Mouse (Mus musculus) embryonic facial prominence, embryonic 15.5 days (tissue): ENCODE measurements around the gene Tmem196. TPM values are rescaled to one million over a fixed set of nuclear protein-coding genes. Genes with fewer than 3 reads are reported as not detected.

Source experiments
- ATAC-seq: fragments of 200-750 bp; cut with Nextera tagmentation; 2 replicates; pipeline ENCODE4 v1.8.0; 2017; ENCODE audit warnings: low read depth, moderate TSS enrichment; ENCODE audit not compliant: insufficient number of reproducible peaks, low FRiP score, low TSS enrichment
- H3K27ac ChIP-seq: fragments of 300-500 bp; sonication (generic); replicated peaks from 2 replicates; pipeline ENCODE4 v1.5.1; 2015; ENCODE audit warnings: mild to moderate bottlenecking, inconsistent platforms
- H3K27me3 ChIP-seq: fragments of 300-500 bp; sonication (generic); 2 replicates; pipeline ENCODE4 v1.6.1; 2015; ENCODE audit warnings: inconsistent platforms
- H3K36me3 ChIP-seq: fragments of 300-500 bp; sonication (generic); 2 replicates; pipeline ENCODE4 v1.6.1; 2015; ENCODE audit warnings: mild to moderate bottlenecking, inconsistent platforms
- H3K4me1 ChIP-seq: fragments of 300-500 bp; sonication (generic); 2 replicates; pipeline ENCODE4 v1.6.1; 2015; ENCODE audit warnings: inconsistent platforms
- H3K4me2 ChIP-seq: fragments of 300-500 bp; sonication (generic); replicated peaks from 2 replicates; pipeline ENCODE4 v1.6.1; 2015; ENCODE audit warnings: mild to moderate bottlenecking, inconsistent platforms
- H3K4me3 ChIP-seq: fragments of 300-500 bp; sonication (generic); replicated peaks from 2 replicates; pipeline ENCODE4 v1.5.1; 2015; ENCODE audit warnings: mild to moderate bottlenecking, inconsistent platforms
- H3K9ac ChIP-seq: fragments of 300-500 bp; sonication (generic); 2 replicates; pipeline ENCODE4 v1.6.1; 2015; ENCODE audit warnings: inconsistent platforms
- H3K9me3 ChIP-seq: fragments of 300-500 bp; sonication (generic); replicated peaks from 2 replicates; pipeline ENCODE4 v1.6.1; 2016; ENCODE audit warnings: inconsistent platforms
- WGBS: fragments of 180-500 bp; shearing (Covaris S2); methylation state at CpG from one replicate; pipeline ENCODE4 v1.1.7; 2015; 5-methylcytosine and 5-hydroxymethylcytosine counted together
- polyA plus RNA-seq: library from polyadenylated mRNA; unstranded; fragments of >200 nt; fragmentation: Nextera tagmentation; extraction: Ambion mirVana; gene quantifications from 2 replicates; pipeline ENCODE4 v1.2.1, GENCODE M21; 2015

Gene Tmem196
- 1.2 and 1.3 TPM in 2 replicates for polyA plus RNA-seq

GRCm38 (mm10) chr12:119945589-119946310 lies at the start of gene Tmem196:
Gene Tmem196 (plus strand): TSS chr12:119945822.
- 3% methylated on average over 25 of the region's 25 CpGs for WGBS
- peaks cover 13% of the 10 kb centered on the region; the same call in 1 of the 2 replicates for H3K27me3 ChIP-seq
- peak within 1 kb of the TSS; percentile 6; the same call in 1 of the 2 replicates for H3K9ac ChIP-seq
- no peak for ATAC-seq
- no peaks in the 10 kb centered on the region for H3K36me3 ChIP-seq
- H3K4me1 ChIP-seq, result 0 out of 2 replicates have a peak, but pooled peaks cover 7% of the 10 kb centered on the region
- no peaks in the 10 kb centered on the region for H3K9me3 ChIP-seq
- H3K4me2 ChIP-seq, result peak within 1 kb of the TSS; percentile 73
- H3K4me3 ChIP-seq, result peak within 1 kb of the TSS; percentile 43
- no peak within 1 kb of the TSS for H3K27ac ChIP-seq

DNA sequence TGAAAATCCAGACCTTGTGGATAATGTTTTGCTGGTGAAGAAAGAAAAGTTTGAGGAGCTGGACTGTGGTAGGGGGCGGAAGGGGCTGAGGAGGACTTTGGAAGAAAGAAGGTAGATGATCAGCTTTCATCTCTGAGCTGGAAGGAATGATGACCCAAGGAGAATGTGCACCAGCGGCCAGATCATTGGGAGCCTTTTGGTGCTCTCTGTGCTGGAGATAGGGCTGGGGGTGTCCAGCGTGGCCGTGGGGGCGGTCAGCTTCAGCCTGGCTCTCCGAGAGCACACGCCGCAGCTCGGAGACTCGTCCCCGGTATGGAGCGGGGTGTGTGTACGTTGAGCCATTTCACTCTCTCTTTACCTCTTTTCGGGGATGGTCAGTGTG lies 680 bp downstream of the Tmem196 start:
- Histone ChIP-seq H3K9ac (0 out of 2 replicates have a peak overlapping the region, but pooled peaks have one; percentile 6), H3K4me2 (peak overlapping the region; percentile 73), H3K36me3 (no peaks in the 10 kb centered on the region), H3K27ac (no peak overlapping the region), H3K9me3 (no peaks in the 10 kb centered on the region), H3K4me3 (peak overlapping the region; percentile 43), H3K27me3 (peaks cover 13% of the 10 kb centered on the region; the same call in 1 of the 2 replicates), H3K4me1 (0 out of 2 replicates have a peak, but pooled peaks cover 7% of the 10 kb centered on the region)
- 4% methylated on average over 14 of the region's 14 CpGs for whole genome bisulfite sequencing
- ATAC-seq, result no peak

DNA sequence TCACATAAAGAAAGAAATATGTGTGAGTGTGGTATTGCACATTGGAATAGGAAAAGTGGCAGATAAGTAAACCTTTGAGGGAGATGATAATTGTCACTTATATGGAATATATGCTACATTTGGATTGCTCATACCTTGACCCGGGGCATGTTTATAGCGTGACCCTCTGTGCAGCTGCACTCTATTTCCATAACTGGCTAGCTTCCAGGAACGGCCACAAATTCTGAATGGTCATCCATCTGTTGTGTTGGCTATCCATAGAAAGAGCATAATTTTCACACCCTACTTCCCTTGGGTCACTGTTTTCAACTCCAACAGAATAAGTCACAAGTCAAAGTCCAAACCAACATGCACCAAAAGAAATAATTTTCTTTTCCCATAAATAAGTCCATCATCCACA lies 11.4 kb downstream of the Tmem196 start:
- Histone ChIP-seq H3K27me3 (no peaks in the 10 kb centered on the region), H3K9ac (no peak overlapping the region), H3K27ac (no peak overlapping the region), H3K36me3 (no peaks in the 10 kb centered on the region), H3K4me1 (no peaks in the 10 kb centered on the region), H3K9me3 (no peaks in the 10 kb centered on the region), H3K4me2 (no peak overlapping the region), H3K4me3 (no peak overlapping the region)
- WGBS, result 73% methylated on average over 3 of the region's 3 CpGs
- ATAC-seq, result no peak

DNA sequence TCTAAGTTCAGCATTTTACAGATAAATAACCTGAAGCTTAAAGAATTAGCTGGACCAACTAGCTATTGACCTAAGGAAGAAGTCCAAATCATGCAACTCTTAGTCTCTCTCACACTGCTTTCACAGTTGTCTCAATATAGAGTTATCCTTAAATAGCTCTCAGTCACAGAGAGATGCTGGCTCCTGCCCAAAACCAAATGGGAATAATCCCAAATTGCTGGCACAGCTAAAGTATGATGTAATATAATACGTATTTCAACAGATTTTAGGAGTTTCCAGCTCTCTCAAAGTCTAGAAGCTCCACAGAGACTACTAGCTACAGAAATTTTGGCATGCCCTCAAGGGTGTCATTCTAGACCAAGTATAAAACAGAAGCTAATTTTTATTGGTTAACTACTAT lies 15.1 kb downstream of the Tmem196 start:
- H3K4me3 ChIP-seq, result no peak overlapping the region
- no peak overlapping the region for H3K4me2 ChIP-seq

GRCm38 (mm10) chr12:119965373-119965772 lies 19.8 kb downstream of the Tmem196 start:
- no peak for ATAC-seq
- Histone ChIP-seq H3K4me2 (no peak overlapping the region), H3K4me3 (no peak overlapping the region), H3K36me3 (no peaks in the 10 kb centered on the region), H3K9me3 (no peaks in the 10 kb centered on the region), H3K4me1 (no peaks in the 10 kb centered on the region), H3K9ac (no peak overlapping the region), H3K27ac (no peak overlapping the region), H3K27me3 (no peaks in the 10 kb centered on the region)

More for the DNA sequence above, 15.1 kb downstream of the Tmem196 start:
- no peak overlapping the region for H3K9ac ChIP-seq
- no peaks in the 10 kb centered on the region for H3K4me1 ChIP-seq
- 24% methylated on average over 1 of the region's 1 CpGs for WGBS
- no peak for ATAC-seq
- H3K27me3 ChIP-seq, result no peaks in the 10 kb centered on the region
- H3K27ac ChIP-seq, result no peak overlapping the region
- no peaks in the 10 kb centered on the region for H3K9me3 ChIP-seq
- H3K36me3 ChIP-seq, result no peaks in the 10 kb centered on the region

DNA sequence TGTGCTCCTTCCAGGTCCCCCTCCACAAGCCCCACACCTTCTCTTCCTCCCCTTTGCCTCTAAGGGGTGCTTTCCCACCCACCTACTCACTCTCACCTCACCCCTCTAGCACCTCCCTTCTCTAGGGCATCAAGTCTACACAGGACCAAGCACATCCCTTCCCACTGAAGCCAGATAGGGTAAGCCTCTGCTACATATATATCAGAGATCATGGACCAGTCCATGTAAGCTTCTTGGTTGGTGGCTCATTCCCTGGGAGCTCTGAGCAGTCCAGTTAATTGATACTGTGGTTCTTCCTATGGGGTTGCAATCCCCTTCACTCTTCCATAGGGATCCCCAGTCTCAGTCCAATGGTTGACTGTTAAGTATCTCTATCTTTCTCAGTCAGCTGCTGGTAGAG lies 24.4 kb downstream of the Tmem196 start:
- Histone ChIP-seq H3K9ac (no peak overlapping the region), H3K4me1 (no peaks in the 10 kb centered on the region), H3K4me3 (no peak overlapping the region), H3K9me3 (no peaks in the 10 kb centered on the region), H3K27me3 (no peaks in the 10 kb centered on the region), H3K27ac (no peak overlapping the region), H3K36me3 (no peaks in the 10 kb centered on the region), H3K4me2 (no peak overlapping the region)
- ATAC-seq, result no peak

- no peak for ATAC-seq
- WGBS, result 0% methylated on average over 2 of the region's 2 CpGs
- no peaks in the 10 kb centered on the region for H3K27me3 ChIP-seq
Observed at GRCm38 (mm10) chr12:119981731-119982130, 36.1 kb downstream of the Tmem196 start.

DNA sequence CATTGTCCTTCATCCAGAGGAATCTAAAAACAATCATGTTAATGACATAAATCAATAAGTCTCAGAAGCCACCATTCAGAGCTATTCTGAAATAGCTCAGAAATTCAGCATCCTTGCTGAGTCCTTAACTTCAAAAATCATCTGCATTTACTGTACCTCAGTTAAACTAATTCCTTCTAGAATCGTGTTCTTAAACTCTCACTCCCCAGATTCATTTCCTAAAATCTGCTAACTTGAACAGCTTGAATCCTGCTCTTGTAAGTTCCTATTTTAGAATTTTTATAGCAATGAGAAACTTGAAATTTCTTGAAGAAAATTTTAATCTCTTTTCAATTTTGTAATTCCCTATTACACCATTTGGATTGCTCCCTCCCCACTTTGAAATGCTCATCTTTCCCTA lies 52.6 kb downstream of the Tmem196 start:
- no peak for ATAC-seq
- Histone ChIP-seq H3K4me3 (no peak overlapping the region), H3K27ac (no peak overlapping the region), H3K27me3 (no peaks in the 10 kb centered on the region), H3K4me1 (no peaks in the 10 kb centered on the region), H3K9ac (no peak overlapping the region), H3K36me3 (no peaks in the 10 kb centered on the region), H3K9me3 (no peaks in the 10 kb centered on the region), H3K4me2 (no peak overlapping the region)
- WGBS, result 72% methylated on average over 1 of the region's 1 CpGs

More at GRCm38 (mm10) chr12:119981731-119982130, 36.1 kb downstream of the Tmem196 start:
- no peaks in the 10 kb centered on the region for H3K4me1 ChIP-seq
- H3K9me3 ChIP-seq, result no peaks in the 10 kb centered on the region
- H3K27ac ChIP-seq, result no peak overlapping the region
- no peak overlapping the region for H3K4me3 ChIP-seq
- no peak overlapping the region for H3K4me2 ChIP-seq
- H3K36me3 ChIP-seq, result no peaks in the 10 kb centered on the region
- H3K9ac ChIP-seq, result no peak overlapping the region

- no peaks in the 10 kb centered on the region for H3K9me3 ChIP-seq
- ATAC-seq, result no peak
- H3K27me3 ChIP-seq, result no peaks in the 10 kb centered on the region
- H3K4me2 ChIP-seq, result no peak overlapping the region
- H3K9ac ChIP-seq, result no peak overlapping the region
- H3K27ac ChIP-seq, result no peak overlapping the region
- H3K4me1 ChIP-seq, result no peaks in the 10 kb centered on the region
- no peak overlapping the region for H3K4me3 ChIP-seq
- no peaks in the 10 kb centered on the region for H3K36me3 ChIP-seq
Observed at GRCm38 (mm10) chr12:120004280-120004679, 58.7 kb downstream of the Tmem196 start.

- ATAC-seq, result no peak
- H3K4me1 ChIP-seq, result no peaks in the 10 kb centered on the region
- 75% methylated on average over 4 of the region's 4 CpGs for WGBS
- no peak overlapping the region for H3K9ac ChIP-seq
- no peaks in the 10 kb centered on the region for H3K27me3 ChIP-seq
- H3K27ac ChIP-seq, result no peak overlapping the region
- H3K4me3 ChIP-seq, result no peak overlapping the region
- H3K36me3 ChIP-seq, result no peaks in the 10 kb centered on the region
- no peaks in the 10 kb centered on the region for H3K9me3 ChIP-seq
- H3K4me2 ChIP-seq, result no peak overlapping the region
Observed at GRCm38 (mm10) chr12:120014768-120015167, 69.1 kb downstream of the Tmem196 start.

DNA sequence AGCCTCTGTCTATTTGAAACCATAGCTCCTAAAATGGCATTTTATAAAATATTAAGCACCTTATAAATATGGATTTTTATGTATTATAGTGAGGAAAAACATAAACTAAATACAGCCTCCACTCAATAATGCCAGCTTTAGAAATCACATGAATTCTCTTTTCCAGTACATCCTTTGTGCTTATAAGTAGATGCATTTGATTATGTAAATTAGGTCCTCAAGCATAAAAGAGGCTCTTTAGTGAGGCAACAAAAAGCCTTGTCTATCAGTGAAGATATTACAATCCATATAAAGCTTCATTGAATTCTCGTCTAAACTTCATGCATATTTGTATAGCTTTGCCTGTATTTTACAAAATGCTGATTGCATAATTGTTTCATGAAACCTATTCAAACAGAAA lies 69.6 kb downstream of the Tmem196 start:
- Histone ChIP-seq H3K27ac (no peak overlapping the region), H3K27me3 (no peaks in the 10 kb centered on the region), H3K4me1 (no peaks in the 10 kb centered on the region), H3K36me3 (no peaks in the 10 kb centered on the region), H3K9me3 (no peaks in the 10 kb centered on the region), H3K4me3 (no peak overlapping the region), H3K4me2 (no peak overlapping the region), H3K9ac (no peak overlapping the region)
- WGBS, result 65% methylated on average over 1 of the region's 1 CpGs
- no peak for ATAC-seq
